Mouse (Mus musculus): ENCODE results near the gene Cux1.
"Not testable (repeated sequence)": the region's sequence is repeated elsewhere in the genome, so short reads cannot be mapped to it uniquely, and the experiment has no call there.

The Cux1 gene

DNA sequence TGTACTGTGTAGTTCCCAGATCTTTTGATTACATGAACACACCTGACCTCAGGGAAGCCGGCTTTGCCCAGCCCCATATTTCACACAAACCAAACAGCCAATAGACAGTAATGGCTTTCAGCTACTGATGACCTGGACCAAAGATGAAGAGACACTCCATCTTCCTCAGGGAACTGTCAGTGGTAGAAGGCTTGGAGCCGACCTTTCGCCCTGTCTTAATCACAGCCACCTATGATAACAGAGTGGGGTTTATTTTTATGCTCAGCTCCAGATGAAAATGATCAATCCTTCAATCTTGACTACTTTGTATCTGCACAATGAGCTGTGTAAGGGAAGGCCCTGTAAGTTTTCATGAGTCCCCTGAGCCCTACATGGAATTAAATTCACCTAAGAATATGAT lies 93.2 kb downstream of the Cux1 start:
- DNase-seq (ENCODE audit: extremely low spot score, low spot score): no peak

DNA sequence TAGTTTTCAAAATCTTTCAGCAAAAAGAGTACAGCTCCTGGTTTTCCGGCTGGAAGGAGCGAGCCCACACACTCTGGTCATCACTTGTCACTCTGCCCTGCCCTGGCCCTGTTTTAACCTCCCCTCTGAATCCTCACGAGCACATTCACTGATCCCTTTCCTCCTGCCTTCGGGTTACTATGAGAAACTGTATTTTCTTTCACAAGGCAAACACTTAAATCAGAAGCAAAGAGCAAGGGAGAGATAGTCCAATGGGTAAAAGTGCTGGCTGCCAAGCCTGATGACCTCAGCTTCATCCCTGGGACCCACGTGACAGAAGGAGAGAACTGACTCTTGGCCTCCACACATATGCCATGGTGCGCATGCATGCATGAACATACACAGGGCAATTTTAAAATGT lies 94.0 kb downstream of the Cux1 start:
- no peak for DNase-seq (ENCODE audit: extremely low spot score, low spot score)

DNA sequence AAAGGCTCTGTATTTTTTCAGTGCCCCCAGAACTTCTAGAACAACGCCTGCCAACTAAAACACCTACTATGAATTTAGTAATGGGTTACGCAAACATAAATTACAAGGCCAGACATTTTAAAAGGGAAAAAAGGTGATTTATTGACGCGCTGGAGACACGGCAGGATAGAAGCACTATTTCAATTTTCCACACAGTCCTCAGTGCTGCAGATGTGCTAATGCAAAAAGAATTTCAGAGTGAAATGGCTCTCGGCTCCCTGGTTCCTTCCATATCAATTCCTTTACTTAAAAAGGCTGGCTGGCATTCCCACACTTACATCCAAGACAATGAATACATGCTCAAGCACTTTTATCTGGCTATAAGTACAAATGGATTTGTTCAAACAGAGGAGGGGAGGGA lies 94.4 kb downstream of the Cux1 start:
- no peak for DNase-seq (ENCODE audit: extremely low spot score, low spot score)

DNA sequence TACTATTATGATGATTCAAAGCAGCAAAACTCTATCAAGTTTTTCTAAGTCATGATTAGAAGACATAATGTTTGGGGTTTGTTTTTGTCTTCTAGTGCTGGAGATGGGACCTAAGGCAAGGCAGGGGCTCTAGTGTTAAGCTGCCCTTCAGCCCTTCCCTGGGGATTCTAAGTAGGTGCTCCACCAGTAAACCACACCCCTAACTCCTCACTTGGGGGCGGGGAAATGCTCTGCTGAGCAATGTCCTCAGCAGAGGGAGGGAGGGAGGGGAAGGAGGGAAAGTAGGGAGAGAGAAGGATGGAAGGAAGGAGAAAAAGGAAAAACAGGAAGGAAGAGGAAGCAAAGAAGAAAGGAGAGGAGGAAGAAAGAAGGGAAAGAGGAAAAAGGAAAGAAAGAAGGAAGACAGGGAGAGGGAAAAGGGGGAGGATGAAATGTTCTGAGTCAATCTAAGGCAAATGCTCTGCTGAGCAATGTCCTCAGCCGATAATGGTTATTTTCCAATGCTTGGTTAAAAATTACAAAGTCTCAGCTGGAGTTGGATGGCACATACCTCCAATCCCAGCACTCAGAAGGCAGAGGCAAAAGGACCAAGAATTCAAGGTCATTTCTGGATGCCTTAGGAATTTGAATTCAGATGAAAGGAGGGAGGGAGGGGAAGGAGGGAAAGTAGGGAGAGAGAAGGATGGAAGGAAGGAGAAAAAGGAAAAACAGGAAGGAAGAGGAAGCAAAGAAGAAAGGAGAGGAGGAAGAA lies 96.1 kb downstream of the Cux1 start:
- DNase-seq (ENCODE audit: extremely low spot score, low spot score): not testable (repeated sequence)

DNA sequence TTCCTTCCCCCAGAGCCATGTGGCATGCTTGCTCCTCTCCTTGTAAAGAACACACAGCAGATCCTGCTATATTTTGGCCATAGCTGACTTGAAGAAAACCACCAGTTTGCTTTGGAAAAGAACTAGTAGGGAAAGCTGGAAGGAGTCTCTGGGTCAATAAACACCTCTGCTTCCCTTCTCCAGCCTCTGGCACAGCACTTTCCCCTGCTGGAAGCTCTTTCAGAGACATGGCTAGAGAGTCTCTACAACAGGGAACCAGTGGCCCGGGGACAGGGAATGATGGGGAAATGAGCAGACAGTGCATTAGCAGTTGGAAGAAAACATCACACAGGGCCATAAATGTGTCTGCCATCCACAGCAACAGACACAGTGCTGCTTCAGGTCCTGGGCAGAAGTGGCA lies 98.0 kb downstream of the Cux1 start:
- DNase-seq (ENCODE audit: extremely low spot score, low spot score): no peak

DNA sequence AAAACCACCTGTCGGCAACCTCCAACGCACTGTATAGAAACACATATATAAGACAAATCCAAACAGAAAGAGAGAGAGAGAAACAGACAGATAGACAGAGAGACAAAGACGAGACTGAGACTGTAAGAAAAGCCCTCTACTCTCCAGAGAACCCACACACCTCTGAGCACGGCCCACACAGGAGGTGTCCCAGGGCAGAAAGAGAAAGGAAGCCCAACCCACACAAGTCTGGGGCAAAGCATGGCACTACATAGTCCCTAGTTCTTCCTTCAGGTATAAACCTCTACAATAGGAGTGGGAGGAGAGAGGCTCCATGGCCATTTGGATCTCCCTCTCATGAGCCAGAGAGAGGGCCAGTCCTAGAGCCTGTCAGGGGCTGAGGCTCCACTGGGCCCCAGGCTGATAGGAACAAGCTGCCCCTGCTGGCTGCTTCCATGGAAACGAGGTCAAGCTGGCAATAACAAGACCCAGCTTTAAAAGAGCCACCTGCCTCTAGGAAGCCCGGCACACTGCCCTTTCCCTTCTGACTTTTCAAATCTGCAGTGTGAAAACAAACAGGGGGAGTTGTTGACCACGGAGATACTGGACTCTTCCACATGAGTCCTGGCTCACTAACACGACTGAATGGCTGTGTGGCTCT lies 99.8 kb downstream of the Cux1 start:
- peak; percentile 71 for DNase-seq (ENCODE audit: extremely low spot score, low spot score)

DNA sequence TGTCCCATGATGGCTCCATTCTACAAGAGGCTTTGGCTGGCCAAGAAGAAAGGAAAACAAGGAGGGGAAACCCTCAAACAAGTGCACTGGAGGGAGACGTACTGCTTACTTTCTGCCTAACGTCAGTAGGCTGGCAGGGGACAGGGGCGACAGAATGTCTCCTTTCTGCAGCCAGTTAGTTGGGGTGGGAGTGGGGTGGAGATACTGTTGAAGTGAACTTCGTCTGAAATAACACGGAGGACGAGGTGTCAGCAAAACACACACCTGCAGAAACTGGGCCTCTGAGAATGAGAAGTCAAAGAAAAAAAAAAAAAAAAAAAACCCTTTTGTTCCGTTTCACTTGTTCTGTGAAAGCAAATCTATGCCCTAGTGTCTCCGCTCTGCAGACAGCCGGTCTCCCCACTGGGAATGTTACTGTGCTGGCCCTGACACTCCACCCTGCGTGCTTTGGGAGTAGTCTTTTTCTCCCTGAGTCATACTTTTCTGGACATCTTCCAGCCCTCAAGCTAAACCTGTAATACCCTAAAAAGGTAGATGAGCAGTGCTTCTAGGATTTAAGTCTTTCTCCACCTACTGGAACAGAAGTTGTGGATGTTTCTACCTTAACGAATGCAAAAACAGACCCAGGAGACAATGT lies 101.4 kb downstream of the Cux1 start:
- DNase-seq (ENCODE audit: extremely low spot score, low spot score): no peak

DNA sequence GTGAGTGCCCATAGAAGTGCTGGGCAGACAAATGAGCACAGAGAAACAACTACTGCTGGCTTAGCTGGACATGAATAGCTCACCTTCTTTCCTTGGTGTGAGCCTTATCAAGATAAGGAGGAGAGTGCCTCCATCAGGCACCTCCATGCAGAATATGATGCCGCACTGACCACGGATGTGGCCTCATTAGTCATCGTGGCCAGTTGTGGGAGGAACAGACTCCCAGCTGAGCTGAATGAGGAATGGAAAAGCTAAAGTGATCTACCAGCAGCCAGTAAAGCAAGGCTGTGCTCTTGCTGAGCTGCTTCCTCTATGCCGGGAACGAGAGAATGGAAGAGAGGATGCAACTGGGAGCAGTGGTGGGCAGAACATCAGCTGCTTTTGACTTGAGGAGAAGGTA lies 101.9 kb downstream of the Cux1 start:
- no peak for DNase-seq (ENCODE audit: extremely low spot score, low spot score)

DNA sequence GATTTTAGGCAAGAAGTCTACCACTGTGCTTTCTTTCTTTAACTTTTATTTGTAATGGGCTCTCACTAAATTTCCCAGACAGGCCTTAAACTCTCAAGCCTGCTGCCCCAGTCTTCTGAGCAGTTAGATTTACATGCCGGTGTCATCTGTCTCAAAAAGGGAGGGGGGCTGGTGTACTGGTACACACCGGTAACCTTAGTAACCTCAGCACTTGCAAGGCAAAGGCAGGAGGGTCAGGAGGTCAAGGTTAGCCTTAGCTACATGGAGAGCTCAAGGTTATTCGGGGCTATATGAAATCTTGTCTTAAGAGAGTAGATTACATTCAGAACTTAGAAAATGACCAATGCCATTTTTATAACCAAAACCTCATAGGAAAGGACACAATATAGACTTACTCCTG lies 102.4 kb downstream of the Cux1 start:
- DNase-seq (ENCODE audit: extremely low spot score, low spot score): no peak

DNA sequence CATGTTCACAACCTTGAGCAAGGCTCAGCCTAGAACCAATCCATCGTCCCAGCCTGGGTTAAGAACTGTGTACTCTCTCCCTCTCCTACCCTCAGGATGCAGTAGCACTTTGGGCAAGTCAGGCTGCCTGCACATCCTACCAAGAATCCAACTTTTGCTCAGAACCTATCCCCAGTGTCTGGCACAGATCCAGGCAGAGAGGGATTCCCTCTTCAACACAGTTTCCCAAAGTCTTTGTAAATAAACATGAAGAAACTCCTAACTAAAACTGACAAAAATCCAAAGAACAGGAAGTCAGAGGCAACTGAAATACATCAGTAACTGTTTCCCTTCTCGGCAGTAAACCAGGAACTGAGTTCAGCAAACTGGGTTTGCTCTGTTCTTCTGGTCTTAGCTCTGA lies 103.2 kb downstream of the Cux1 start:
- no peak for DNase-seq (ENCODE audit: extremely low spot score, low spot score)

DNA sequence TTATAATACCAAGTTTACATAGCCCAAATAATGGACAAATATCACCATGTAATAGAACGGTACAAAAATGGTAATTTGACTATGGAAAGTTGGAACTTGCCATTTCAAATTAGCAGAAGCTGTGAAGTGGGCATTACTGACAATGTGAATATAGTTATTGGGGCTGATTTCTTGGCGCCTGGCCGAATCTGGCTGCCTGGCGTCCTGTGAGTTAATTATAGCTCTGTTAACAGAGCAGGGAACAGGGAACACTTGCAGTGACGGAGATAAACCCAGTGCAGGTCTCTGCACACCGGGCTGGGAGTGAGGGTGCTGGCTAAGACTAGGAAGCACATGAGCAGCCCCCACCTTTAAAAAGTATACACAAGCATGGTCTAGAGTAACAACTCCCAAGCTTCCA lies 104.7 kb downstream of the Cux1 start:
- no peak for DNase-seq (ENCODE audit: extremely low spot score, low spot score)

DNA sequence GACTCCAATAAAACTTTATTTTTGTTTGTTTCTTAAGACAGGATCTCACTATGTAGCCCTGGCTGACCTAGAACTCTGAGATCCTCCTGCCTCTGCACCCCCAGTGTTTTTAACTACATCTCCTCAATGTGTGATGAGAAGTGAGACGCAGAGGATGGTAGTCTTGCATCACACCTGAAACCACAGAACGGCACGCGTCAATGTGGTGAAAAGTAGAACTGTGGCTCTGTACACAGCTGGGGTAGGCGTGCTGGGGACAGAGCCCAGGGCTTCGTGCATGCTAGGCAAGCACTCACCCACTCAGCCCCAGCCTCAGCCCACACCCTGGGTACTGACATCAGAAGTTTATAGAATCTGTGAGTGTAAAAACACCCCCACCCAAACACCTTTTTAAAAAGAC lies 107.4 kb downstream of the Cux1 start:
- DNase-seq (ENCODE audit: extremely low spot score, low spot score): no peak

DNA sequence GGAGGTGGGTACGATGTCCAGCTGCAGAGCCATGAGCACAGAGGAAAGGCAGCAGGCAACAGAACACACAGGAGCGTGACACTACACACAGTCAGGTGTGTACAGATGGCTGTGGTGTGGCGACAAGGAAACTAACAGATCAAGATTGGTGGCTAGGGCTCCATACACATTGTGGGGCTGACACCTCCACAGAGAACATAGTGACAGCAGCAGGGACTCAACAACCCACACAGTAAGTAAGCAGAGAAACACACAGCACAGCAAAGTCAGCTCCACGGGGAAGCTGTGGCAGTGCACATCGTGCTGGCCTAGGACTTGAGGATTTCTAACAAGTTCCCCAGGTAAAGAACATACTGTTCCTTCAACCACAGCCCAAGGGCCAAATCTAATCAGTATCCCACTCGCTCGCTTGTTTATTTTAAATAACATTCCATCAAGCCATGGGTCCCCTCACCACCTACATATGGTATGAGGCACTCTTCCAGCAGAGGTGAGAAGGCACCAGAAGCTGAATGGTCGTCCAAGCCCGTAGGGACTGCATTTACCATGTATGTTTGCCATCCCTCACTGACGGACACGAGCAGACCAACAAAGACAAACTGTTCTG lies 108.3 kb downstream of the Cux1 start:
- no peak for DNase-seq (ENCODE audit: extremely low spot score, low spot score)

DNA sequence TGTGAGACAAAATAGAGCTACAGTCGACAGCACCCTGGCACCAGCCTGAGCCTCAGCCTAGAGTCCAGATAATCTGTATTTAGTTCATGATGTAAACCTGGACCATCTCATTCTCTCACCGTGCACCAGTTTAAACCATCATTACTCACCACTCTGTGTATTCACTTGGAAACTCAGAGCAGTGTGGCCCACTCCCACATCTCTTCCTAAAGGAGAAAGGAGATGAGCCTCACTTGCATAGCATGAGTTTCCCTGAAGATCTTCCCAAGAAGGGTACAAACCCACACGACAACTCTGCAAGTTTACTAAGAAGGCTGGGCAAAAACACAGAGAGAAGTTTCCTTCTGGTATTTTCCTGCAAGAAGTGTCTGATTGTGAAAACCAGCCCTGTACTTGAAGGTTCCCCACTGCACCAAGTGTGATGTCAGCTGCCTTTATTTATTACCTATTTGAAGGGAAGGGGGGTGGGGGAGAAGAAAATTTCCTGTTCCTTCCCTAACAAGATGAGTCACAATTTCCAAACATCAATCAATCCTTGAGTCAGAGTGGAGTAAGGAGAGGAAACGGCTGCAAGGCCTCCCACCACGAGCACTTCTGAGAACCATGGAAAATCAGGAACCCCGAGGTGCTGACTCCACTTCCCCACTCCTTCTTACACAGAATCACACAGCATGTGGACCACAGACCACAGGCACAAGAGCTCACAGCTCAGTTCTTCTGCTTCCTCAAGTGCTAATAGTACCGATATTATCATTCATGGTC lies 109.0 kb downstream of the Cux1 start:
- no peak for DNase-seq (ENCODE audit: extremely low spot score, low spot score)

DNA sequence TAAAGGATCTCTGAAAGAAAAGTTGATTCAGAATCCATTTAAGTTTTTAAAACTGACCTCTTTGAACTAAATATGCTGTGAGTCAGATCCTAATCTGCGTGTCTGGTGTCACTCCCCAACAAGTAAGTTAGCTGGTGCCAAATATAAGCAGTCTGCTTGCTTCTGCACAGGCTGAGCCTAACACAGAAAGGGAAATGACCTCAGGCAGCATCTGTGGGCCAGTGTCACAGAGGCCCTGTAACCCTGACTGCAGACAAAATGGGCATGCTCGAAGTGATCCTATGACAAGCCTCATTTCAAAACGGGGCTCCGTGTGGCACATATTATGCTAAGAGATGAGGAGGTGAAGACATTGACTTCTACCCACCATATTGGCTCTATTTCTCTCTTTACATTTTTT lies 110.9 kb downstream of the Cux1 start:
- no peak for DNase-seq (ENCODE audit: extremely low spot score, low spot score)

DNA sequence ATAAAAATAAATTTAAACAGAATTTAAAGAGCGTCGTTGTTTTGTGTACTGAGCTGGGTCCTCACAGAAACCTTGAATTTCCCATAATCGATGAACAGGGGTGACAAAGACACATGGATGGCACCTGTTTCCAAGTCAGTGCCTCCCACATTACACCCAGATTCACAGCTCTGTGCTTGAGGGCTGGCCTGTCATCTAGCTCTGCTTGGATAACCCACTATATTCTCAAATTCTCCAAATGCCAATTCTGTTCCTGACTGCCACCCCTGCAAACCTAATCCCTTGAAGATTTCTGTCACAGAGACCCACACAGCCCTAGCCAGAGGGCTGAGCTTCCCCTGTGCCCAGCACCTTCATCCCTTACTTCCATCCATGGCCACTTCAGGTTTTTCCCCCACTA lies 114.6 kb downstream of the Cux1 start:
- DNase-seq (ENCODE audit: extremely low spot score, low spot score): no peak

DNA sequence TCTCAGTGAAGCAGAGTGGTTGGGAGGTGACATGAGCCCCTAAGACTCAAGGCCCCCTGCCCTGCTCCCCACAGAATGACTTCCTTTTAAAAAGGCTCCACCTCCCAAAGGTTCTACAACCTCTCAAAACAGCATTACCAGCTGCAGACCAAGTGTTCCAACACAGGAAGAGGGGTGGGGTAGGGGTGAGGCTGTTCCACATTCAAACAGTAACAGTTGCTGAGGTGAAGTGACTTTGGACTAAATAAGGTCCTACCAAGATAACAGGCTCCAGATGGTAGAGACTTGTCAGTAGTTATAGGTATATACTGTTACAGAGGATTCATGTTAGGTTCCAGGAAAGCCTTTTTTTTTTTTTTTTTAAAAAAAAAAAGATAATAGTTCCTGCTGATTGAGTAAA lies 117.5 kb downstream of the Cux1 start:
- no peak for DNase-seq (ENCODE audit: extremely low spot score, low spot score)

DNA sequence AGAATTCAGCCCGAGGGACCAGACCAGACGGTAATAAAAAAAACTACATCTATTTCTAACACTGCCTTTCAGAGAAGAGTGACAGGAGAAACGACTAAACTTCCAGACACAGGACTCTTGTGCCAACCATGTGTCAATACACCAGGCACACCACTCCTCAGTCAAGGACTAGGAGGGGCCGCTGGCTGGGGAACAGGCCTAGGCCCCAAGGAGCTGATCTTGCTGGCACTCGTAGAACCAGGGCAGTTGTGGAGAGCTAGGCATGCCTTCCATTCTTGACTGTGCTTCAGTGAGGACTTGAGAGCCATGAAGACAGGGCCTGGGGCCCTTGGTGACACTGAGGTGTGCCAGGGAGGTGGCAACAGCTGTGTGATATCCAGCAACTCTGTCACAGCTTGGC lies 121.3 kb downstream of the Cux1 start:
- DNase-seq (ENCODE audit: extremely low spot score, low spot score): no peak

DNA sequence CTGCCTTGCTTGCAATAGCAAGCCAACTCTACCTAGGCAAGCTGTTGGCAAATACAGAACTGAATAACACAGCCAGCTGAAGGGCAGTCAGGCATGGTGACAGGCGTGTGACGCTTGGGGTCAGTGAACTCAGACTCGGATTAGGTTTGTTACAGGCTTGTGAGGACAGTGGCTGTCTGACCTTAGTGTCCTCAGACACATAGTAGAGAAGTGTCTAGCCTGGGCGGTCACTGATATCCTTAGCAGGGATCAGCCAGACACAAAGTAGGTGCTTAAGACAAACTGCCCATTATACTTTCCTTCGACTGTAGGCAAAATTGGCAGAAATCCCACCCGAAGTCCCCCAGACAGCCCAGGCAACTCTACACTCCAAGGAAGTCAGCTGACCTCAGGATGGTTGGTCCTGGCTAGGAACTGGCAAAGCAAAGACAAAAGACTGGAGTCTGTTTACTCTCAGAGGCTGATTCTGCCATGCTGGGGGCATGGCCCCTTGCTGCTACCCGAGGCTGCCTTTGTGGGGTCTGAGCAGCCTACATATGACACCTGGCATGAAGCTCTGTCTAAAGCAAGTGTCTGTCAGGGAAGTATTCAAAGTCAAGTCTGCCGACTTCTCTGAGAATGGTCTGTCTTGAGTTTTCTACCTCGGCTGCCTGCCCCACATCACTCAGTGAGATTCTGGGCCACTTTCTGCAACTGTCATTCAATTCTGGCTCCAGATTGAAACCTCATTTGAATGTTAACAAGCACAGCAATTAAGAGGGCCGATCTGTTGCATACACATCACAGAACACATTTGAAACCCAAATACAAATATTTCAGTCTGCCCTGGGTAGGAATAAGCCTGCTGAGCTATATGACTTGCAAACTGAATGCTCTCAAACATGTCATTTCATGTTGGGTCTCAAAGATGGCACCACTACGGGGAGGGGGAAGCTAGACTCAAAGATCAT lies 124.8 kb downstream of the Cux1 start:
- DNase-seq (ENCODE audit: extremely low spot score, low spot score): no peak

DNA sequence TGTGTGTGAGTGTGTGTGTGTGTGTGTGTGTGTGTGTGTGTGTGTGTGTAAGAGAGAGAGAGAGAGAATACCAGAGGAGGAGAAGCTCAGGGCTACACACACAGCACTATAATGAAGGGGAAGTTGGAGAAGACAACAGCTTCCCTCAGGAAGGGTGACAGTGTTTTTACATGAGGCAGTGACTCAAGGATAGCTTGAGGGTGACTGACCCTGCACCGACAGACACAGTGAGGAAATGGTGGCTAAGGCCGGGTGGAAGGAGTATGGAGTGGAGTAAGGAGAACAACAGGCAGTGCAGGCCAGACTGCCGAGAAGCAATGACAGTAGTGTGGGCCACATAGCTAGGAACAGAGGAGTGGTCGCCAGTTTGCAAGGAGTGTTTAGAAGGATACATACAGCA lies 137.6 kb downstream of the Cux1 start:
- DNase-seq (ENCODE audit: extremely low spot score, low spot score): no peak
